In the genomic region with DNA sequence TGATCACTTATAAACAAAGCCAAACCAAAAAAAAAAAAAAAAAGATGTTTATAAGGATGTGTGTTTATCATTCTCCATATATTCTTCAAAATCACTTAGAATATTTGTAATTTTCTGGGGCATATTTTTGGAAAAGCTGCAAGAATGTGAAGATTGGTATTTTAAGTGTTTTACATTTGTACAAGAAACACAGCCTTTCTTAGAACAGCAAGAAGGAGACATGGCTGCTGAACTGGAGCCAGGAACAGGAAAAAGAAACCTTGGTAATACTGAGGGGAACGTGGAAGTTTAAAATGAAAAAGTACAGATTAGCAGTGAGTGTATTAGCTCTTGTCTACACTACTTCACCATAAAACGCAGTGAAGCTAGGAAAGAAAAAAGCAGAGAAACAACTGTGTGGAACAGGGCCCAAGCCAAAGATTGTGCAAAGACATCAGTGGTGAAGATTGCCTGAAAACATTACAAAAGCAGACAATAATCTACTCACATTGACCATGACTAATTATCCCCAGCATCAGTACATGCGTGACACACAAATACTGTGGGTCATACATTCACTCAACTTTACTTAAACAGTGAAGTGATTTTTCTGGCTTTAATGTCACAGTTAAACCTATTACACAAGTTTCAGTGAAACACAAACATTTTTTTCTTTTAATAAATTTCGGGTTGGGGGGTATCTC, we compare ENCODE assay signal across 19 mouse cellular contexts.
DNase-seq lines count a peak whose midpoint lies in the region; ATAC-seq and TF ChIP-seq lines count a peak whose summit lies in the region.
"Had no signal": no experiment of that assay in that cellular context is flagged by ENCODE, and none has a peak within 500 bp of the region (broad histone marks: within the 10 kb centered on the region; RNA-seq: fewer than 3 reads in every experiment).

No protein-coding gene starts in this region.

- H3K27me3 ChIP-seq in intestine, embryonic 15.5 days (replicated peaks) = no peaks in the 10 kb centered on the region
- no peaks in the 10 kb centered on the region for H3K27me3 ChIP-seq in intestine, postnatal 0 days (replicated peaks; ENCODE audit: control insufficient read depth, insufficient read depth, low read length)
- no peaks in the 10 kb centered on the region for H3K27me3 ChIP-seq in lung, postnatal 0 days (replicated peaks; ENCODE audit: insufficient read depth, low read length)
- H3K27me3 ChIP-seq in intestine, embryonic 16.5 days (replicated peaks; ENCODE audit: control insufficient read depth, insufficient read depth, low read length) = no peaks in the 10 kb centered on the region
- H3K27me3 ChIP-seq: forebrain, embryonic 12.5 days; hindbrain, embryonic 12.5 days had no signal

- no peak overlapping the region for H3K4me3 ChIP-seq in intestine, embryonic 15.5 days (replicated peaks)
- H3K4me3 ChIP-seq in intestine, postnatal 0 days (ENCODE audit: low read depth, low read length) = no peak overlapping the region
- no peak overlapping the region for H3K4me3 ChIP-seq in lung, postnatal 0 days (ENCODE audit: low read depth, low read length)
- H3K4me3 ChIP-seq in intestine, embryonic 16.5 days (ENCODE audit: low read length) = no peak overlapping the region
- H3K4me3 ChIP-seq: forebrain, embryonic 12.5 days; heart, embryonic 10.5 days; hindbrain, embryonic 12.5 days had no signal

- no peaks in the 10 kb centered on the region for H3K36me3 ChIP-seq in intestine, embryonic 15.5 days
- no peaks in the 10 kb centered on the region for H3K36me3 ChIP-seq in intestine, postnatal 0 days (ENCODE audit: control insufficient read depth, insufficient read depth)
- H3K36me3 ChIP-seq in lung, postnatal 0 days (ENCODE audit: insufficient read depth, low read length) = no peaks in the 10 kb centered on the region
- no peaks in the 10 kb centered on the region for H3K36me3 ChIP-seq in intestine, embryonic 16.5 days (ENCODE audit: control insufficient read depth, insufficient read depth, low read length)
- H3K36me3 ChIP-seq: forebrain, embryonic 12.5 days; heart, embryonic 10.5 days; hindbrain, embryonic 12.5 days had no signal

- no peaks in the 10 kb centered on the region for H3K9me3 ChIP-seq in intestine, embryonic 15.5 days
- no peaks in the 10 kb centered on the region for H3K9me3 ChIP-seq in intestine, postnatal 0 days (ENCODE audit: control insufficient read depth)
- H3K9me3 ChIP-seq in lung, postnatal 0 days (ENCODE audit: low read length) = no peaks in the 10 kb centered on the region
- H3K9me3 ChIP-seq in intestine, embryonic 16.5 days (ENCODE audit: control insufficient read depth, low read length) = no peaks in the 10 kb centered on the region
- H3K9me3 ChIP-seq: forebrain, embryonic 12.5 days; heart, embryonic 10.5 days; hindbrain, embryonic 12.5 days had no signal

- TF ChIP-seq EP300 in lung, postnatal 0 days (IDR thresholded peaks at IDR 0.05) = no peak

- H3K4me2 ChIP-seq in intestine, embryonic 15.5 days (replicated peaks) = no peak overlapping the region
- no peak overlapping the region for H3K4me2 ChIP-seq in intestine, postnatal 0 days (replicated peaks; ENCODE audit: low read depth)
- no peak overlapping the region for H3K4me2 ChIP-seq in lung, postnatal 0 days (replicated peaks; ENCODE audit: low read depth, low read length)
- no peak overlapping the region for H3K4me2 ChIP-seq in intestine, embryonic 16.5 days (ENCODE audit: low read depth, low read length)
- H3K4me2 ChIP-seq: forebrain, embryonic 12.5 days; hindbrain, embryonic 12.5 days had no signal

- TF ChIP-seq CTCF in intestine, postnatal 0 days (IDR thresholded peaks at IDR 0.05; ENCODE audit: low read depth) = no peak
- TF ChIP-seq CTCF in lung, postnatal 0 days (IDR thresholded peaks at IDR 0.05) = no peak

- no peaks in the 10 kb centered on the region for H3K4me1 ChIP-seq in intestine, embryonic 15.5 days (replicated peaks)
- no peaks in the 10 kb centered on the region for H3K4me1 ChIP-seq in intestine, postnatal 0 days (replicated peaks; ENCODE audit: control insufficient read depth, insufficient read depth, low read length)
- H3K4me1 ChIP-seq in lung, postnatal 0 days (ENCODE audit: insufficient read depth, low read depth, low read length) = no peaks in the 10 kb centered on the region
- H3K4me1 ChIP-seq in intestine, embryonic 16.5 days (ENCODE audit: control insufficient read depth, insufficient read depth, low read length) = no peaks in the 10 kb centered on the region
- H3K4me1 ChIP-seq: forebrain, embryonic 12.5 days; heart, embryonic 10.5 days; hindbrain, embryonic 12.5 days had no signal

- DNase-seq in lung, postnatal 0 days (ENCODE audit: low spot score) = peak; percentile 26
- DNase-seq in lung, postnatal 25 days (ENCODE audit: low spot score) = no peak
- no peak for DNase-seq in kidney, postnatal 4 days
- no peak for DNase-seq in embryo, embryonic 10.5 days (ENCODE audit: low spot score)
- DNase-seq: adrenal gland, postnatal 14 days; cerebellum, adult 18-20 months; cerebellum, adult 9-11 months; cerebellum, postnatal 36 days; gastrocnemius, postnatal 10 days; heart, adult 18-20 months; heart, postnatal 10 days; heart, postnatal 4 days had no signal

- H3K27ac ChIP-seq in intestine, embryonic 15.5 days = peak overlapping the region; percentile 48; the same call in 1 of the 2 replicates
- H3K27ac ChIP-seq in intestine, postnatal 0 days (ENCODE audit: low read depth, low read length) = no peak overlapping the region
- H3K27ac ChIP-seq in lung, postnatal 0 days (ENCODE audit: low read length) = no peak overlapping the region
- peak overlapping the region; percentile 19; the same call in 1 of the 2 replicates for H3K27ac ChIP-seq in intestine, embryonic 16.5 days (ENCODE audit: low read length)
- H3K27ac ChIP-seq: forebrain, embryonic 12.5 days; heart, embryonic 10.5 days; hindbrain, embryonic 12.5 days had no signal

- WGBS in intestine, embryonic 15.5 days = 49% methylated on average over 4 of the region's 4 CpGs
- WGBS in intestine, postnatal 0 days = 53% methylated on average over 4 of the region's 4 CpGs
- WGBS in lung, postnatal 0 days = 33% methylated on average over 4 of the region's 4 CpGs
- 49% methylated on average over 4 of the region's 4 CpGs for WGBS in intestine, embryonic 16.5 days

- ATAC-seq in intestine, embryonic 15.5 days = 0 out of 2 replicates have a peak, but pooled peaks have one; percentile 36
- ATAC-seq in intestine, postnatal 0 days = no peak
- ATAC-seq in lung, postnatal 0 days = no peak
- peak; percentile 44 for ATAC-seq in intestine, embryonic 16.5 days
- ATAC-seq: forebrain, embryonic 16.5 days had no signal

- no peak overlapping the region for H3K9ac ChIP-seq in intestine, embryonic 15.5 days
- H3K9ac ChIP-seq in intestine, postnatal 0 days (ENCODE audit: low read depth, low read length) = no peak overlapping the region
- H3K9ac ChIP-seq in lung, postnatal 0 days (replicated peaks; ENCODE audit: low read depth) = no peak overlapping the region
- no peak overlapping the region for H3K9ac ChIP-seq in intestine, embryonic 16.5 days (ENCODE audit: low read depth, low read length)
- H3K9ac ChIP-seq: forebrain, embryonic 12.5 days; hindbrain, embryonic 12.5 days had no signal

Comparison
In these comparisons a context has a peak if more than half of its experiments do, and no peak if none do; other contexts are left out.
1. ATAC-seq: peak in intestine, embryonic 15.5 days (single experiment) and intestine, embryonic 16.5 days (single experiment); none in intestine, postnatal 0 days (single experiment) and lung, postnatal 0 days (single experiment).
2. H3K27ac ChIP-seq: peak in intestine, embryonic 15.5 days (single experiment) and intestine, embryonic 16.5 days (single experiment); none in intestine, postnatal 0 days (single experiment) and lung, postnatal 0 days (single experiment).